Mouse (Mus musculus): Measurements from ENCODE around the gene Wap.

GRCm38 (mm10) chr11:6624619-6625382 lies 13.6 kb downstream of the Wap start:
- TF ChIP-seq EP300 (IDR thresholded peaks at IDR 0.05; ENCODE audit: low read depth) = no peak
- TF ChIP-seq CTCF (IDR thresholded peaks at IDR 0.05; ENCODE audit: low read depth) = no peak

All from heart, postnatal 0 days (tissue).